Mouse (Mus musculus) embryonic facial prominence, embryonic 10.5 days (tissue): ENCODE measurements at regions not wholly inside any gene's neighbourhood (a gene's known extent, or its start where the extent isn't known, plus 50 kb on each side); places are given as distances from the start of the nearest gene placed in this dataset.
"Not testable (repeated sequence)": the region's sequence is repeated elsewhere in the genome, so short reads cannot be mapped to it uniquely, and the experiment has no call there.

Experiments
- DNase-seq: peaks from one replicate; pipeline ENCODE4 v3.0.0-alpha.2; 2017; ENCODE audit warnings: low spot score
- H3K27ac ChIP-seq: fragments of 300-500 bp; sonication (generic); replicated peaks from 2 replicates; pipeline ENCODE4 v1.5.1; 2016; ENCODE audit warnings: mild to moderate bottlenecking
- H3K27me3 ChIP-seq: fragments of 300-500 bp; sonication (generic); replicated peaks from 2 replicates; pipeline ENCODE4 v1.6.1; 2016; ENCODE audit warnings: low read depth, mild to moderate bottlenecking; ENCODE audit not compliant: poor library complexity, severe bottlenecking
- H3K36me3 ChIP-seq: fragments of 300-500 bp; sonication (generic); replicated peaks from 2 replicates; pipeline ENCODE4 v1.6.1; 2016; ENCODE audit warnings: mild to moderate bottlenecking, moderate library complexity
- H3K4me1 ChIP-seq: fragments of 300-500 bp; sonication (generic); 2 replicates; pipeline ENCODE4 v1.6.1; 2016
- H3K4me3 ChIP-seq: fragments of 300-500 bp; sonication (generic); 2 replicates; pipeline ENCODE4 v1.5.1; 2016; ENCODE audit warnings: mild to moderate bottlenecking, moderate library complexity
- H3K9me3 ChIP-seq: fragments of 300-500 bp; sonication (generic); 2 replicates; pipeline ENCODE4 v1.6.1; 2016; ENCODE audit warnings: mild to moderate bottlenecking
- WGBS: fragments of 180-500 bp; shearing (Covaris S2); methylation state at CpG from one replicate; pipeline ENCODE4 v1.1.7; 2016; 5-methylcytosine and 5-hydroxymethylcytosine counted together

GRCm38 (mm10) chr17:9066633-9067032 lies 78.5 kb downstream of the 1700010I14Rik start:
- 12% methylated on average over 2 of the region's 2 CpGs for WGBS
- not testable (repeated sequence) for H3K36me3 ChIP-seq, H3K9me3 ChIP-seq, H3K27ac ChIP-seq, H3K4me1 ChIP-seq, H3K27me3 ChIP-seq, H3K4me3 ChIP-seq
- DNase-seq, result peak; percentile 16

GRCm38 (mm10) chr17:9068859-9069602 lies 80.9 kb downstream of the 1700010I14Rik start:
- no peak for DNase-seq
- 90% methylated on average over 5 of the region's 5 CpGs for WGBS
- Histone ChIP-seq H3K36me3 (no peaks in the 10 kb centered on the region), H3K27ac (no peak overlapping the region), H3K4me1 (no peaks in the 10 kb centered on the region), H3K9me3 (no peaks in the 10 kb centered on the region), H3K27me3 (no peaks in the 10 kb centered on the region), H3K4me3 (no peak overlapping the region)

DNA sequence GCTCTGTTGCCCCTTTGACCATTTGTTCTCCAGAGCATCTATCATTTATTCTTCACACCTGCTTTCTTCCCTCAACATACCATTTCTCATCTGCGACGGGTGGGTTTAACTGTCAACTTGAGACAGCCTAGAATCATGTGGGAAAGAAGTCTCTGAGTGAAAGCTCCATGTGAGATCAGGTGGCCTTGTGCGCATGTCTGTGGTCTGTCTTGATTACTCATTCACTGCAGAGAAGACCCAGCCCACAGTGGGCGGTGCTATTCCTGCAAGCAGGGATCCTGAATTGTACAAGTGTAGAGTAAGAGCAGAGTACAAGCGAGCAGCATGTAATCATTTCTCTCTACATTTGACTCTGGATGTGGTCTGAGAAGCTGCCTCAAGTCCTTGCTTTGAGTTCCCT lies 95.5 kb downstream of the 1700010I14Rik start:
- Histone ChIP-seq H3K4me3 (no peak overlapping the region), H3K9me3 (peaks cover 7% of the 10 kb centered on the region; the same call in 1 of the 2 replicates), H3K27ac (no peak overlapping the region), H3K27me3 (no peaks in the 10 kb centered on the region), H3K36me3 (no peaks in the 10 kb centered on the region), H3K4me1 (no peaks in the 10 kb centered on the region)
- no peak for DNase-seq
- WGBS, result 89% methylated on average over 5 of the region's 5 CpGs

DNA sequence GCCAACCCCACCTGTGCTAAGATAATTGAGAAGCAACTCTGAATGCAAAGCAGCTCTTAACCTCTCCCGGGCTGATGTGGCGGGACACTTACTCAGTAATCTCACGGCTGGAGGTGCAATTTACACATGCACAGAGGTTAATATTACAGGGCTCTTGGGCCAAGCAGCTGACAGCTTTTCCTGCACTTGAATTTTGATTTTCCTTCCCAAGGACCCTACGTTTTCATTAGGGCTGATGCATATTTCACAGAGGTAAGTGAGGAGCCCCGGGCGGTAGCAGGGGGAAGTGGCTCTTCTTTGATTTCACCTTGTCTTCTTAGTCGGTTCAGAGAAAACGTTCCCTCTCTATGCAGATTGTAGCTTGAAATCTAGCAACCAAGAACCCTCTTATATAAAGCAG lies 139.7 kb downstream of the 1700010I14Rik start:
- no peaks in the 10 kb centered on the region for H3K4me1 ChIP-seq
- no peaks in the 10 kb centered on the region for H3K36me3 ChIP-seq
- H3K27me3 ChIP-seq, result no peaks in the 10 kb centered on the region
- WGBS, result 63% methylated on average over 8 of the region's 8 CpGs
- no peak overlapping the region for H3K27ac ChIP-seq
- H3K9me3 ChIP-seq, result no peaks in the 10 kb centered on the region
- H3K4me3 ChIP-seq, result no peak overlapping the region
- DNase-seq, result no peak

DNA sequence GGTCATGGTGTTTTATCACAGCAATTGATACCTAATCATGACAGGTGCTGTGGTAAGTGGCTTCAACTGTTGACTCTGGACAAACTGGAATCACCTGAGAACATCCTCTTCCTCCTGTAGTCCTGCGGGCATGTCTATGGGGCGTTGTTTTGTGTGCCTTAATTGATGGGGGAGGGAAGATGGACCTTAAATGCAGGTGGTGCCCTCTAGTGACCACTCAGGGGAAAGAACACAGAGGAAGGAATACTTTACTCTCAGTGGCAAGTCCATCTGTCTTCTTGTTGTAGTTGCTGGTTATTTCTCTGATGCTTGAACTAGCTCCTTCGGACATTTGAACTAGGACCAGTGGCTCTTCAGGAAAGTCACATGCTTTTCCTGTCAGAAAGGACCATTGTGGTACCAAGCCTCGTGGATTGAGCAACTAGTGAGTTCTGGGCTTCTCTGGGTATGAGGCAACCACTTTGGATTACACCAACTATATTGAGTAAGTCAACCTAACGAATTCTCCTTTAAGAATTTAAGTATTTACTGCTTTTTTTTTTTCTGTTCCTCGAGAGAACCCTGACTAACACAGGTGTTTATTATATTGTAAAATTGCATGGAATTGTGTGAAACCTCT lies 157.6 kb downstream of the 1700010I14Rik start:
- no peak overlapping the region for H3K27ac ChIP-seq
- no peak overlapping the region for H3K4me3 ChIP-seq
- H3K9me3 ChIP-seq, result no peaks in the 10 kb centered on the region
- DNase-seq, result no peak
- no peaks in the 10 kb centered on the region for H3K36me3 ChIP-seq
- no peaks in the 10 kb centered on the region for H3K27me3 ChIP-seq
- H3K4me1 ChIP-seq, result no peaks in the 10 kb centered on the region
- 72% methylated on average over 6 of the region's 6 CpGs for WGBS

- 91% methylated on average over 1 of the region's 1 CpGs for WGBS
- Histone ChIP-seq H3K36me3 (no peaks in the 10 kb centered on the region), H3K27me3 (no peaks in the 10 kb centered on the region), H3K4me1 (no peaks in the 10 kb centered on the region), H3K27ac (no peak overlapping the region), H3K9me3 (no peaks in the 10 kb centered on the region), H3K4me3 (no peak overlapping the region)
- no peak for DNase-seq
Measured at GRCm38 (mm10) chr17:9150654-9151053, 162.5 kb downstream of the 1700010I14Rik start.

DNA sequence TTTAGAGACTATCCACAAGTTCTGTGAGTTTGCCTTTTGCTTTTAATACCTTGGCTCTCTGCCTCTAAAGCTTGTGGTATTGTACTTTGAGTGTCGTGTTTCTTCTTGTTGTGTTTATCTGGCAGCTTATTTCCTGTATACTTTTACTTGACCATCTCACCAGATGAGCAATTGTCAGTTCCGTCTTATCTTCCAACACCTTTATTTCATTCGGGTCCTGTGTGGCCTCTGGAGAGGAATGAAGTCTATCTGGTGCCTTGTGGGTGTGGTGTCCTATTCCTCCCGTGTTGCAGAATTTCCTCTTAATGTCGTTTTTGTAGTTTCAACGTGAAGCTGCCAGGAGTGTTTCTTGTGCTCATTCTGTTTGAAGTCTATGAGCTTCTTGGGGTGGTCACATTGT lies 174.0 kb downstream of the 1700010I14Rik start:
- H3K27ac ChIP-seq, result no peak overlapping the region
- WGBS, result 87% methylated on average over 6 of the region's 6 CpGs
- no peaks in the 10 kb centered on the region for H3K27me3 ChIP-seq
- peaks cover 3% of the 10 kb centered on the region for H3K4me1 ChIP-seq
- no peaks in the 10 kb centered on the region for H3K36me3 ChIP-seq
- DNase-seq, result no peak
- H3K9me3 ChIP-seq, result no peaks in the 10 kb centered on the region
- no peak overlapping the region for H3K4me3 ChIP-seq

DNA sequence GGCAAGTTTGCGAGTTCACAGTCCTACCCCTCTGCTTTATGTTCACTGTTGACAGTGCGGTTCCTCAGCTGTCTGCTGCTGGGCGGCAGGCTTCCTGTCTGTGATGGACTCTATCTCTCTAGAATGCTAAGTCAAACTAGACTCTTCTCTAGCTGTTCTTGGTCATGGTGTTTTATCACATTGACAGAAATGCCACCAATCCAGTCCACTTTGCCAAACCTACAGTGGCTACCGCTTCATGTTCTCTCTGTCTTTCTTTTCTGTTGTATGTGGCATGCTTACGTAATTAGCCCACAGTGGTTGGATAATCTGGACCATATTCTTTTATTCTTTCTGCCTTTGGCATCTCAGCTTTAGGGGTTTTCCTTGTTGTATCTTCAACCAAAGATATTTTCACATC lies 174.5 kb downstream of the 1700010I14Rik start:
- Histone ChIP-seq H3K4me3 (no peak overlapping the region), H3K36me3 (no peaks in the 10 kb centered on the region), H3K27ac (no peak overlapping the region), H3K27me3 (no peaks in the 10 kb centered on the region), H3K4me1 (peaks cover 7% of the 10 kb centered on the region), H3K9me3 (no peaks in the 10 kb centered on the region)
- DNase-seq, result no peak
- 87% methylated on average over 5 of the region's 5 CpGs for WGBS

DNA sequence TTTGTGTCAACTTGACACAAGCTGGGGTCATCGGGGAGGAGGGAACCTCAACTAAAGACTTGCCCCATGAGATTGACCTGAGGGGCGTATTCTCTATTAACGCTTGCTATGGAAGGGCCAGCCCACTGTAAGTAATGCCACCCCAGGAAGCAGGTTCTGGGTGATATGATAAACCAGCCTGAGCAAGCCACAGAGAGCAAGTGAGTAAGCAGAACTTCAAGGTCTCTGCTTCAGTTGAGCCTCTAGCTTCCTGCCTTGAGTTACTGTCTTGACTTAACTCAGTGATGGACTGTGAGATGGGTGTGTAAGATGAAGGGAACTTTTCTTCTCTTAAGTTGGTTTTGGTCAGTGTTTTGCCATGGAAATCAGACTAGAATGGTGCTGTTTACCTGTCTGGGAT lies 175.2 kb downstream of the 1700010I14Rik start:
- no peaks in the 10 kb centered on the region for H3K9me3 ChIP-seq
- no peak overlapping the region for H3K27ac ChIP-seq
- WGBS, result 88% methylated on average over 3 of the region's 3 CpGs
- H3K27me3 ChIP-seq, result no peaks in the 10 kb centered on the region
- no peak overlapping the region for H3K4me3 ChIP-seq
- DNase-seq, result no peak
- H3K36me3 ChIP-seq, result no peaks in the 10 kb centered on the region
- H3K4me1 ChIP-seq, result peaks cover 13% of the 10 kb centered on the region

- DNase-seq, result no peak
- H3K36me3 ChIP-seq, result no peaks in the 10 kb centered on the region
- no peak overlapping the region for H3K27ac ChIP-seq
- WGBS, result 83% methylated on average over 5 of the region's 5 CpGs
- H3K4me1 ChIP-seq, result peaks cover 15% of the 10 kb centered on the region
- H3K27me3 ChIP-seq, result no peaks in the 10 kb centered on the region
- H3K4me3 ChIP-seq, result no peak overlapping the region
- H3K9me3 ChIP-seq, result no peaks in the 10 kb centered on the region
Measured at GRCm38 (mm10) chr17:9164501-9164900, 176.4 kb downstream of the 1700010I14Rik start.

GRCm38 (mm10) chr17:9167161-9167560 lies 179.0 kb downstream of the 1700010I14Rik start:
- H3K27me3 ChIP-seq, result no peaks in the 10 kb centered on the region
- peak; percentile 73 for DNase-seq
- no peaks in the 10 kb centered on the region for H3K9me3 ChIP-seq
- no peaks in the 10 kb centered on the region for H3K36me3 ChIP-seq
- peak overlapping the region; percentile 63 for H3K4me3 ChIP-seq
- peak overlapping the region; percentile 75 for H3K27ac ChIP-seq
- peaks cover 15% of the 10 kb centered on the region for H3K4me1 ChIP-seq
- under 1% methylated on average over 10 of the region's 10 CpGs for WGBS

- peak; percentile 46 for DNase-seq
- Histone ChIP-seq H3K9me3 (no peaks in the 10 kb centered on the region), H3K27ac (peak overlapping the region; percentile 75), H3K4me3 (peak overlapping the region; percentile 63), H3K27me3 (no peaks in the 10 kb centered on the region), H3K4me1 (peaks cover 15% of the 10 kb centered on the region), H3K36me3 (no peaks in the 10 kb centered on the region)
- WGBS, result under 1% methylated on average over 20 of the region's 20 CpGs
Measured at GRCm38 (mm10) chr17:9167571-9168201, 179.6 kb downstream of the 1700010I14Rik start.

DNA sequence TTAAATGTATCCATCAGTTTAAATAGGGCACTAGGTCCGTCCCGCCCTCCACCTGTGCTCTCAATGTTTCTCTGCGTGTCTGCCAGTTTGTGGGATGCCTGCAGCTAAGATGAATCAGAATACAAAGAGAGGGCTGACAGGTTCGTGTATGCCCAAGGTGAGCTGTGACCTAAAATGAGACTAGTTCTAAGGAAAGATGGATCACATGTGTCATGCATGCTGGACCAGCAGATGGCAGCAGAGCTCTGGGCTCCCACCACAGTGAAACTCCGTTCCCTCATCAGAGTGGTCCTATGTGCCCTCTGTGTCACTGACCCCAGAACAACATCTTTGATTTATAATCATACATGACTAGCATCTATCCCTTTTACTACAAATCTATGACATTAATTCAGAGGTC lies 180.3 kb downstream of the 1700010I14Rik start:
- peaks cover 15% of the 10 kb centered on the region for H3K4me1 ChIP-seq
- DNase-seq, result peak; percentile 86
- no peaks in the 10 kb centered on the region for H3K9me3 ChIP-seq
- no peaks in the 10 kb centered on the region for H3K36me3 ChIP-seq
- H3K27ac ChIP-seq, result peak overlapping the region; percentile 75; the same call in 1 of the 2 replicates
- 0% methylated on average over 5 of the region's 5 CpGs for WGBS
- H3K4me3 ChIP-seq, result peak overlapping the region; percentile 63
- H3K27me3 ChIP-seq, result no peaks in the 10 kb centered on the region
